ENCODE assay signal across 19 mouse cellular contexts in the genomic region with DNA sequence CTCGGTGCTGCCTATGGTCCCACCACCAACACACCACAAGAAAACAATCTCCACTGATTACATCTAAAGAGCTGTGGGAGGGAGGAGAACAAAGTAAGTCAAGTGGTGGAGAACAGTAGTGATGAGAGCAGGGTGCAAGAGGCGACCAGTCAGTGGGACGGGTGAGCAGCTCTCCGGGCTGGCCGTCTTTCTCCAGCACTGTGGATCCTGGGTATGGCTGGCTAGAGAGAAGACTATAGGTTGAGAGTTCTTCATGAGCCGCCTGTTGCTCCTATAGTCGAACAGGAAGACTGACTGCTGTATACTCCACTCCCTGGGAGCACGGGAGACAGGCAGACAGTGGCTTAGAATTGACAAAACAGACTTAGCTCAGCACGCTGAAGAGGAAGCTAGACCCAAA.
"Had no signal": no experiment of that assay in that cellular context is flagged by ENCODE, and none has a peak within 500 bp of the region (broad histone marks: within the 10 kb centered on the region; RNA-seq: fewer than 3 reads in every experiment).

No protein-coding gene starts in this region.

- DNase-seq: lung, adult 2 months; lung, postnatal 14 days; midbrain, embryonic 14.5 days; retina, postnatal 1 day; right cerebral cortex, adult 18-20 months; right cerebral cortex, postnatal 25 days; right cerebral cortex, postnatal 4 days; spleen, adult 18-20 months; thymus, adult 18-20 months; thymus, postnatal 14 days; thymus, postnatal 36 days had no signal

- H3K9ac ChIP-seq: liver, embryonic 14.5 days; midbrain, embryonic 12.5 days; neural tube, embryonic 13.5 days; neural tube, embryonic 15.5 days had no signal

- H3K27ac ChIP-seq: liver, embryonic 14.5 days; midbrain, embryonic 10.5 days; midbrain, embryonic 12.5 days; neural tube, embryonic 13.5 days; neural tube, embryonic 15.5 days had no signal

- ATAC-seq: lung, postnatal 0 days; midbrain, embryonic 16.5 days had no signal

- H3K36me3 ChIP-seq: neural tube, embryonic 13.5 days; neural tube, embryonic 15.5 days had no signal

- H3K9me3 ChIP-seq: midbrain, embryonic 10.5 days; midbrain, embryonic 12.5 days; neural tube, embryonic 13.5 days; neural tube, embryonic 15.5 days had no signal

- H3K27me3 ChIP-seq: midbrain, embryonic 12.5 days; neural tube, embryonic 13.5 days; neural tube, embryonic 15.5 days had no signal

- H3K4me3 ChIP-seq: midbrain, embryonic 10.5 days; midbrain, embryonic 12.5 days; myocyte; neural tube, embryonic 13.5 days; neural tube, embryonic 15.5 days had no signal

- H3K4me2 ChIP-seq: midbrain, embryonic 12.5 days; neural tube, embryonic 13.5 days; neural tube, embryonic 15.5 days had no signal
